Comparison of ENCODE assay signal across 14 mouse cellular contexts in the genomic region with DNA sequence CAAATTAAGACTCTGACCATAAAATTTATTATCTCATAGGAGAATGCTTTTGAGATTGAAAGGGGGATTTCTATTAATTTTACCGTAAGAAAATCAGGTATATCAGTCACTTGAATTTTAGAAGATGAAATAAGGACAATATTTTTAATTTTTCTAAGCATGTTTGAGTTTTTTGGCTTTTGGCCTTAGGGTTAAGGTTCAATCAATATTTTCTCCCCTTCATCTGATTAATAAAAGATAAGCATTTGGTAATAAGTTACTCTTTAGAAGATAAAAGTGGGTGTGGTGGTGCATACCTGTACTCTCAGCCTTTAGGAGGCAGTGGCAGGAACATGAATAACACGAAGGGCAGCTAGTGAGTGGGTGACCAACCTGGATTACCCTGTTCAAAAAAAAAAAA. TPM values are rescaled to one million over a fixed set of nuclear protein-coding genes. Genes with fewer than 3 reads are reported as not detected.
A peak's percentile ranks its signal among the peaks of the same experiment; 100 is the strongest.
DNase-seq lines count a peak whose midpoint lies in the region; ATAC-seq and TF ChIP-seq lines count a peak whose summit lies in the region.
"Had no signal": no experiment of that assay in that cellular context is flagged by ENCODE, and none has a peak within 500 bp of the region (broad histone marks: within the 10 kb centered on the region; RNA-seq: fewer than 3 reads in every experiment).

No protein-coding gene starts in this region.

- H3K27me3 ChIP-seq in embryonic facial prominence, embryonic 15.5 days = no peaks in the 10 kb centered on the region
- H3K27me3 ChIP-seq in embryonic facial prominence, embryonic 10.5 days (replicated peaks; ENCODE audit: low read depth, poor library complexity, severe bottlenecking) = peaks cover 9% of the 10 kb centered on the region
- H3K27me3 ChIP-seq in liver, adult 2 months (ENCODE audit: control insufficient read depth, insufficient read depth, low read length) = no peaks in the 10 kb centered on the region
- peaks cover 11% of the 10 kb centered on the region for H3K27me3 ChIP-seq in liver, embryonic 12.5 days (replicated peaks)
- no peaks in the 10 kb centered on the region for H3K27me3 ChIP-seq in testis, adult 2 months (ENCODE audit: control insufficient read depth, insufficient read depth, low read length)
- H3K27me3 ChIP-seq: embryonic facial prominence, embryonic 12.5 days; forebrain, embryonic 12.5 days; forebrain, embryonic 15.5 days; heart, embryonic 12.5 days; heart, embryonic 15.5 days had no signal

- H3K4me3 ChIP-seq in embryonic facial prominence, embryonic 15.5 days (replicated peaks) = 0 out of 2 replicates have a peak overlapping the region, but pooled peaks have one; percentile 62
- no peak overlapping the region for H3K4me3 ChIP-seq in embryonic facial prominence, embryonic 10.5 days
- no peak overlapping the region for H3K4me3 ChIP-seq in liver, adult 2 months (ENCODE audit: insufficient read depth, low read depth, low read length)
- no peak overlapping the region for H3K4me3 ChIP-seq in liver, embryonic 12.5 days
- H3K4me3 ChIP-seq in testis, adult 2 months (ENCODE audit: control insufficient read depth, low read depth, low read length) = peak overlapping the region; percentile 78; the same call in 1 of the 2 replicates

- no peak for DNase-seq in embryonic facial prominence, embryonic 10.5 days (ENCODE audit: low spot score)
- peak; percentile 79 for DNase-seq in liver, adult 2 months (ENCODE audit: extremely low read depth, low read depth, low spot score)
- no peak for DNase-seq in testis, postnatal 10 days (ENCODE audit: low spot score)

- H3K4me1 ChIP-seq in embryonic facial prominence, embryonic 15.5 days = peaks cover 4% of the 10 kb centered on the region; the same call in 1 of the 2 replicates
- peaks cover 11% of the 10 kb centered on the region for H3K4me1 ChIP-seq in embryonic facial prominence, embryonic 10.5 days
- H3K4me1 ChIP-seq in liver, adult 2 months (ENCODE audit: control insufficient read depth, insufficient read depth, low read length) = peaks cover 9% of the 10 kb centered on the region
- peaks cover 30% of the 10 kb centered on the region for H3K4me1 ChIP-seq in liver, embryonic 12.5 days
- peaks cover 13% of the 10 kb centered on the region for H3K4me1 ChIP-seq in testis, adult 2 months (ENCODE audit: control insufficient read depth, insufficient read depth, low read length)

- no peak for TF ChIP-seq POLR2A in liver, adult 2 months (IDR thresholded peaks at IDR 0.05; ENCODE audit: extremely low read depth, insufficient read depth, low read length)
- TF ChIP-seq POLR2A in testis, adult 2 months (IDR thresholded peaks at IDR 0.05; ENCODE audit: control insufficient read depth, low read depth, low read length) = no peak

- TF ChIP-seq CTCF in liver, adult 2 months (IDR thresholded peaks at IDR 0.05; ENCODE audit: low read depth, low read length) = no peak
- TF ChIP-seq CTCF in testis, adult 2 months (IDR thresholded peaks at IDR 0.05; ENCODE audit: control insufficient read depth, insufficient read depth, insufficient replicate concordance, low read depth, low read length) = no peak

- no peak overlapping the region for H3K27ac ChIP-seq in embryonic facial prominence, embryonic 15.5 days (replicated peaks)
- no peak overlapping the region for H3K27ac ChIP-seq in embryonic facial prominence, embryonic 10.5 days (replicated peaks)
- no peak overlapping the region for H3K27ac ChIP-seq in liver, adult 2 months (replicated peaks; ENCODE audit: insufficient read depth, low read depth, low read length)
- no peak overlapping the region for H3K27ac ChIP-seq in liver, embryonic 12.5 days
- no peak overlapping the region for H3K27ac ChIP-seq in testis, adult 2 months (ENCODE audit: control insufficient read depth, insufficient read depth, low read depth, low read length)
- H3K27ac ChIP-seq: embryonic facial prominence, embryonic 12.5 days; forebrain, embryonic 12.5 days; forebrain, embryonic 15.5 days; heart, embryonic 15.5 days; hindbrain, embryonic 14.5 days had no signal

- H3K9ac ChIP-seq in embryonic facial prominence, embryonic 15.5 days = no peak overlapping the region
- no peak overlapping the region for H3K9ac ChIP-seq in liver, adult 2 months (ENCODE audit: low read depth, low read length)
- no peak overlapping the region for H3K9ac ChIP-seq in liver, embryonic 12.5 days
- H3K9ac ChIP-seq: embryonic facial prominence, embryonic 12.5 days; forebrain, embryonic 12.5 days; forebrain, embryonic 15.5 days; heart, embryonic 15.5 days; hindbrain, embryonic 14.5 days had no signal

- H3K36me3 ChIP-seq in embryonic facial prominence, embryonic 15.5 days = no peaks in the 10 kb centered on the region
- no peaks in the 10 kb centered on the region for H3K36me3 ChIP-seq in embryonic facial prominence, embryonic 10.5 days (replicated peaks)
- no peaks in the 10 kb centered on the region for H3K36me3 ChIP-seq in liver, adult 2 months (ENCODE audit: control insufficient read depth, insufficient read depth, low read length)
- H3K36me3 ChIP-seq in liver, embryonic 12.5 days = no peaks in the 10 kb centered on the region
- no peaks in the 10 kb centered on the region for H3K36me3 ChIP-seq in testis, adult 2 months (ENCODE audit: control insufficient read depth, insufficient read depth, low read length)
- H3K36me3 ChIP-seq: embryonic facial prominence, embryonic 12.5 days; forebrain, embryonic 12.5 days; forebrain, embryonic 15.5 days; G1E; heart, embryonic 12.5 days; heart, embryonic 15.5 days; hindbrain, embryonic 10.5 days had no signal

- no peak for ATAC-seq in embryonic facial prominence, embryonic 15.5 days (ENCODE audit: insufficient number of reproducible peaks, low FRiP score, low TSS enrichment, low read depth)
- ATAC-seq in liver, embryonic 12.5 days = no peak

- H3K79me2 ChIP-seq in liver, adult 2 months (ENCODE audit: control insufficient read depth, insufficient read depth, low read length) = peaks cover 25% of the 10 kb centered on the region; the same call in 1 of the 2 replicates

- no peaks in the 10 kb centered on the region for H3K9me3 ChIP-seq in embryonic facial prominence, embryonic 15.5 days (replicated peaks)
- H3K9me3 ChIP-seq in embryonic facial prominence, embryonic 10.5 days = no peaks in the 10 kb centered on the region
- no peaks in the 10 kb centered on the region for H3K9me3 ChIP-seq in liver, embryonic 12.5 days (replicated peaks)
- H3K9me3 ChIP-seq: embryonic facial prominence, embryonic 12.5 days; forebrain, embryonic 12.5 days; forebrain, embryonic 15.5 days; heart, embryonic 12.5 days; heart, embryonic 15.5 days; hindbrain, embryonic 10.5 days had no signal

- 91% methylated on average over 2 of the region's 2 CpGs for WGBS in embryonic facial prominence, embryonic 15.5 days
- WGBS in embryonic facial prominence, embryonic 10.5 days = 84% methylated on average over 2 of the region's 2 CpGs
- WGBS in liver, adult 2 months = 52% methylated on average over 2 of the region's 2 CpGs
- 86% methylated on average over 2 of the region's 2 CpGs for WGBS in liver, embryonic 12.5 days (ENCODE audit: insufficient replicate concordance)

- H3K4me2 ChIP-seq in embryonic facial prominence, embryonic 15.5 days (replicated peaks) = no peak overlapping the region
- H3K4me2 ChIP-seq in liver, embryonic 12.5 days = no peak overlapping the region

RNA-seq across cellular contexts. Expression of gene Inpp4a, which starts 0.8 kb away (rescaled TPM):
- polyA plus RNA-seq in embryonic facial prominence, embryonic 15.5 days (2015; fragmentation: Nextera tagmentation; extraction: Ambion mirVana) = 18.0 and 18.2 TPM in 2 replicates
- 12.7 and 13.1 TPM in 2 replicates for polyA plus RNA-seq in embryonic facial prominence, embryonic 10.5 days (2016; fragmentation: Nextera tagmentation; extraction: Ambion mirVana)
- total RNA-seq in liver, adult 2 months (2014; rRNA removed) = 12.4 and 19.2 TPM in 2 replicates
- 8.1 and 8.2 TPM in 2 replicates for polyA plus RNA-seq in liver, adult 2 months (2012; rRNA removed)
- polyA plus RNA-seq in liver, embryonic 12.5 days (2016; fragmentation: Nextera tagmentation; extraction: Ambion mirVana) = 4.0 and 4.1 TPM in 2 replicates
- 68.1 and 74.6 TPM in 2 replicates for polyA plus RNA-seq in testis, adult 2 months (2012; rRNA removed)

Comparison
In these comparisons a context has a peak if more than half of its experiments do, and no peak if none do; other contexts are left out.
1. H3K4me3 ChIP-seq: peak in embryonic facial prominence, embryonic 15.5 days (single experiment) and testis, adult 2 months (single experiment); none in embryonic facial prominence, embryonic 10.5 days (single experiment), liver, adult 2 months (single experiment) and liver, embryonic 12.5 days (single experiment).